Mouse (Mus musculus) liver, adult (tissue): ENCODE data around the gene Pik3c2b.
A peak's percentile ranks its signal among the peaks of the same experiment; 100 is the strongest.

Experiments
- GATA4 ChIP-seq: IDR thresholded peaks from 2 replicates; pipeline ENCODE4 v1.6.1; 2014; ENCODE audit warnings: mild to moderate bottlenecking, low read length; ENCODE audit not compliant: insufficient replicate concordance

Gene Pik3c2b

DNA sequence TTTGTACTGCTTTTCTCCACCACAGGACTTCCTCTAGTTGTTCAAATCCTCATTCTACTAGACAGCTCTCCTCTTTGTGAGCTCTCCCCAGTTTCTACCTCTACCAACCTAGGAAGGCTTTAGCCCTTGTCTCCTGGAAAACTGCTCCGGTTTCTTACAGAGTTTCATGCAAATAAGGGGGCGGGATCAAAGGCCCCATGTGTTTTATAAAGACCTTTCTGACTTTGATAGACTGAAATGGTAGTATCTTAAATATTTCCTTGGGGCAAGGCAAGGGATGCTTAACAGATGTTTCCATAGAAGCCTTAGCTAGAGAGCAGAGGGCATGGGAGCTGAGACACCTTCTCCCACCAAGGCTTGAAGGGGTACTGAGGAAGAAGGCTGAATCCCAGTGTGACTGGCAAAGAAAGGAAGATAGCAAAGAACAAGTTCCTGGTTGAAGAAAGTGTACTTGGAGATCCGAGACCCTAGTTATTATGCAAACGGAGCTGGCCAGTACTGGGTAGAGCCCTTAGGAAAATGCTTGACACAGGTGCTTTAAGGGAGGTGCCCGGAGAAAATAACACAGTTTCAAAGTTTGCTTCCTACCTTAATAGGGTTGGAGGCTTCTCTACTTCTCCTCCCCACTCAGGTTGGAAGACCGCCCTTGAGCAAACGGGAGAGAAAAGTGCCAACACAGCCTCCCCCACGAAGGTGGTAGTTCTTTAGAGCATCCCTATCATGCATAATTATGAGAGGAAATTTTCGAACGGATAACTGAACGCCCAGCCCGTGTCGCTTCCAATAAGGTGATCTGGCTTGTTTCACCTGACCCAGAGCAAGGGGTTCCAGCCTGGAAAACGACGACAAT, at the start of gene Pik3c2b:
Pik3c2b (plus strand) TSS at position 657 of the 850 bp plus-strand sequence.
- no peak for TF ChIP-seq GATA4

DNA sequence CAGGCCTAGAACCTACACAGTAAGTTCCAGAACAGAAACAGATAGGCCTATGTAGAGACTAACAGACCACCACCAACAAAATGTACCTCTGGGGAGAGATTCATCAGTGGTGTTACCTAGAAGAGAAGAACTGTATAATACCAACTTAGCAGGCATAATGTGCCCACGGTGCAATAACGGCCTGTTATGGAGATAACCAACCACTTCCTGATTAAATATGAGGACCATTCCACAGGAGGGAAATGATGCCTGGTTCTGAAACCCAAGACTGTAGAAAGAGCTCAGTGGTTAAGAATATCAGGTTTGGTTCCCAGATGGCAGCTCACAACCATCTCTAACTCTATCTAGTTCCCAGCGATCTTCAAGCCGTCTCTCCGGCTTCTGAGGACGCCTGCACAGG, 45.1 kb upstream of the Pik3c2b start:
- TF ChIP-seq GATA4, result no peak

DNA sequence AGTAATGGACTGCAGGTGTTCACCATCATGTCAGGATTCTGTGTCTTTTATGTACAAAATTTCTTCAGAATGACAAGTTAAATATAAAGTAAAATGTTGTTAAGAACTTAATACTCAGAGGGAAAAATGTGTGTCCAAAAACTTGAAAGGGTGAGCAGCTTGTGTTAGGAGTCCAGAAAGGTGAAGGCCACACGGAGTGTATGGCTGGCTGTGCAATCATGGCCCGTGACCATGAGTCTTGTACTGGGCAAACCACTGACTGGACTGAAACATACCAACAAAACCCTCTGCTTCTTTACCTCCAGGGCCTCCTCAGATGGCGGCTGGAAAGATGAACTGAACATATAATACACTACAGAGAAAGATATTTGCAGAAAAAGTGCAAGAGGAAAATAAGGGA, 38.9 kb upstream of the Pik3c2b start:
- TF ChIP-seq GATA4, result no peak

GRCm38 (mm10) chr1:133011955-133012841, 33.3 kb upstream of the Pik3c2b start:
- no peak for TF ChIP-seq GATA4

- TF ChIP-seq GATA4, result no peak
Observed at GRCm38 (mm10) chr1:133013331-133013730, 32.1 kb upstream of the Pik3c2b start.

DNA sequence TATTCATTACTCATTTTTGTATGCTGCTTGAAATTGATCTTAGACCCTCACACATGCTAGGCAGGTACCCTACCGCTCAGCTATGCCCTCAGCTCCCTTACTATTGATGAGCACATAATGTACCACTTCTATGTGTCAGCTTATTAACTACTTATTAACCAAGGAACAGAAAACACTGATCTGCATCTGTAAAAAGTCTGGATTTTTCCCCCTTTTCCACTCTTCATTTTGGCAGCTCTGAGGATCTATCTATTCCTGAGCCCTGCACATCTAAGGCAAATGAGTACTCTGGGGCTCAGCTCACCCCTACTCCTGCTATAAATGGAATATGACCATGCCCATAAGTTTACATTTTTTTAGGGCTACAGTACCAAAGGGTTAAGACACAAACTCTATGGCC, 31.3 kb upstream of the Pik3c2b start:
- no peak for TF ChIP-seq GATA4

DNA sequence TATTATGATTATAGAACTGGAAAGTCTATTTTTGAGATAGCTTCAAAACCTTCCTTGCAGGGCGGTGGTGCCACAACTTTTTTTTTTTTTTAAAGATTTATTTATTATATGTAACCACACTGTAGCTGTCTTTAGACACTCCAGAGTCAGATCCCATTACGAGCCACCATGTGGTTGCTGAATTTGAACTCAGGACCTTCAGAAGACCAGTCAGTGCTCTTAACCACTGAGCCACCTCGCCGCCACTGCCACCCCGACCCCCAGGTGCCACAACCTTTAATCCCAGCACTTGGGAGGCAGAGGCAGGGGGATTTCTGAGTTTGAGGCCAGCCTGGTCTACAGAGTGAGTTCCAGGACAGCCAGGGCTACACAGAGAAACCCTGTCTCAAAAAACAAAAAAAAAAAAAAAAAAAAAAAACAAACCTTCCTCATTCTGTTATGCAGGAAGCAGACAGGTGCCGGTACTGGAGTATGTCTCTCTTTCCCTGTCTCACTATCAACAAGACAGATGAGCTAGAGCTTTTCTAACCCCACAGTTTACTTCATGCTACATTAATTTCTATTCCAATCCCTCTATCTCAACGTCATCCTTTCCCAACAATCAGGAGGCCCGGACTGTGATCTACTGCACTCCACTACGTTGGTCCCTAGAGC, 28.6 kb upstream of the Pik3c2b start:
- TF ChIP-seq GATA4, result no peak

DNA sequence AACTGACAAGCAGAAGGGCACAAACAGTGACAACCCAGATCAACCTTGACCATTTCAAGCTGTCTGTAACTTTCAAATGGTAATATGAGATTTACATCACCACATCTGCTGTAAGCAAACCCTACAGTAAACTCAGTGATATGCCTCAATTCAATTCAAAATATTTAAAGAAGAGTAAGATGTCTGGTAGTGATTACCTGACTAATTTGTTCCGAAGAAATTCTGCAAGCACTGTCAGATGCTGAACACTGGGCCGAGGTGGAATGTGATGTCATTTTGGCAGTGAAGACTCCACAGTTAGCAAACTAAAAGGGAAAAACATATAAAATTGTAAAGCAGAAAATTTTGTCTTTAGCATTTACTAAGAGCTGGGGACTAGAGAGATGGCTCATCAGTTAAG, 26.9 kb upstream of the Pik3c2b start:
- TF ChIP-seq GATA4, result no peak

DNA sequence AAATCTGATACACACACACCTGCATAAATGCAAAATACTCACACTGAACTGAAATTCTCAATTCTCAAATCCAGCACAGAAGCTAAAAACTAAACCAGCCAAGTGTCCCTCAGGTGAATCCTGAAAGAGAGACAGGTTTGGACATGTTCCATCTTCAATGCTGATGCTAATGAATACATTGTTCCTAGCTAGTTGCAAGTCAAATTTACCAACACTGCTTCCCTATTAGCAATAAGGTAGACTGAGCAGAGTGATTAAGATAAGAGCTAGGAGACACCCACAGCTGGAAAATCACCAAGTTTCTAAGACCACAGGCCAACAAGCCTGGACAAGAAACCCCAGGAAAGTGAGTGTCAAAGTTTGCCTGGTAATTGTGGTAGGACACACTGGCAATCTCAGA, 26.2 kb upstream of the Pik3c2b start:
- no peak for TF ChIP-seq GATA4

- no peak for TF ChIP-seq GATA4
Observed at GRCm38 (mm10) chr1:133020137-133020894, 25.2 kb upstream of the Pik3c2b start.

- no peak for TF ChIP-seq GATA4
Observed at GRCm38 (mm10) chr1:133021391-133021790, 24.1 kb upstream of the Pik3c2b start.

DNA sequence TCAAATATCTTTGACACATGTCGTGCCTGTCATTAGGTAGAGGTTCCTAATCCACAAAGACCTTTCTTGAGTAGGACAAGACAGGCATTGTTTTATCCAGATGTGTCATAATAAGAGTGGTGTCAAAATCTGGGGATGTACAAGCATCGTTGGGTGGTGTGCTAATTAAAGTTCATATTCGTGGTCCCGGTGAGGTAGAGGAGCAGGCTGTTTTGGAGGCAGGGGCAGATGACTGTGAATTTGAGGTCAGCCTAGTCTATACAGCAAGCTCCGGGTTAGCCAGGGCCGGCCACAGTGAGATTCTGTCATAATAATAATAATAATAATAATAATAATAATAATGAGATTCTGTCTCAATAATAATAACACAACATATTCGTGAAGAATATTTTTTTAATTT, 21.0 kb upstream of the Pik3c2b start:
- no peak for TF ChIP-seq GATA4

- peak; percentile 59; the same call in 1 of the 2 replicates for TF ChIP-seq GATA4
Observed at GRCm38 (mm10) chr1:133025051-133025795, 20.2 kb upstream of the Pik3c2b start.

DNA sequence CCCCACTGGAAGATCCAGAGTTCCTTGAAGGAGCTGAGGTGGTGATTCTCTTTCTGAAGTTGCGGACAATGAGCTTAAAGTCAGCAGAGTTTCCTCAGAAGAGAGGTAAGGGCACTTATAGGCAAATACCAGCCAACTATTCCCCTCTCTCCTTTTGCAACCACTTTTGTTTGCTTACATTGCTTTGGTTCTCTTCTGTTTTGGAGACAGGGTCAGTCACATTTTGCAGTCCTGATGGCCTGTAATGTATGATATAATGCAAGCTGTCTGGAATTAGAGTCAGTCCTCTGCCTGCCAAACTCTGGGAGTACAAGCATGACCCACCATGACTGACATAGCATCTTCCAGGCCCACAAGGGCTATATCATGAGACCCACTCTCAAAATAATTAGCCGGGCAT, 18.3 kb upstream of the Pik3c2b start:
- no peak for TF ChIP-seq GATA4
